Mouse (Mus musculus) naive thymus-derived CD4-positive, alpha-beta T cell, adult 2 months (primary cell): Measurements from ENCODE around the gene Olfr922.

Experiments
- DNase-seq: peaks from one replicate; pipeline ENCODE4 v3.0.0-alpha.2; 2011; ENCODE audit warnings: low read depth

Gene Olfr922

DNA sequence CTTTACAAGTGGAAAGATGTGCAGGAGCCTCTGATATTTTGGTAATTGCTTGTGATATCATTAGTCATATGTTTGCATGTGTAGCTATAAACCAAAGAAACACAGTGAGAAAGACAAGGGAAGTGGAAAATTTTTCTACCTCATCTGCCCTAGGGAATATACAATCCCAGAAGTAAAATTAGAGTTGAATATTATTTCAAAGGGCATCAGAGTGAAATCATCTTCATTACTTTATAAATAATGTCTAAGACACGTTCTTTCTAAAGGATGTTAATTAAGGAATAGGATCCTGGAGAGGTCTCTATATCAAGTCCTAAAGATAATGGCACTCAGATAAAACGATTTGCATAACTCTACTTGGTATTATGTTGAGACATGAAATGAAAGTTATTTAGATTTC is at the start of gene Olfr922:
TSS of gene Olfr922 (plus strand) at position 301 of the 400 bp plus-strand sequence.
- DNase-seq: no peak

DNA sequence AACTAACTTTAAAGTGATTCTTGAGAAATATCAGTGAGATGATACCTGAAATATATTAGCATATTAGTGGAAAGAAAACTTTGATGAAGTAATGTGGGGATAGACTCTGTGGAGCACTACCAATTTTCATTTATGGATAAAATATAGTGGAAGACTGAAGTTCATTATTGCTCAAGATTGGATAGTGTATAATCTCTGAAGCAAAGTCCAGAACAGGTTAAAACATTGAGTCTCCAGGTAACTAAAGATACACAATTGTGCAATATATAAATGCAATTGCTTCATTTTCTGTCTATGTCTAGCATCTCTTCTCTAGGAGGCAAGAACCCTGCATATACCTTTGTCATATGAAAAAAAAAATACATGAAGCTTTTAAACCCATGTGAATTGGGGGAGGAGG is 41.6 kb upstream of the Olfr922 start, which contains the start of gene Olfr921:
TSS of gene Olfr921 (plus strand) at position 301 of the 400 bp plus-strand sequence.
- DNase-seq: no peak

DNA sequence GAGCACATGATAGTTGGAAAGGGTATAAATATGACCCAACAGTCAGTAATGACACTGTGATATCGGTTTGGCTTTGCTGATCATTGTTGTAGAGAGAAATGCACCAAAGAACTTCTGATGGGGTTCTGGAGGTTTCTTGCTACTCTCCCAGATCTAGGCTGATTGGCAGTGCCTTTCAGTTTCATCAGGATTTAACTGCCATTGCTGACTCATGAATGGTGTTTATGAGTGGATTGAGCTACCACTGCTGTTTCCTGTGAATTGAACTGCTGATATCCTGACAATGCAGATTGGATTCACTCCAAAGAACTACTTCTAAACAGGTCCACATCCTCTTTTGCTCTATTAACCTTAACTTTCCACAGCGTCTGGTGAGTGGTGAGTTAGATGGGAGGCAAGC is 21.7 kb upstream of the Olfr922 start:
- no peak for DNase-seq

DNA sequence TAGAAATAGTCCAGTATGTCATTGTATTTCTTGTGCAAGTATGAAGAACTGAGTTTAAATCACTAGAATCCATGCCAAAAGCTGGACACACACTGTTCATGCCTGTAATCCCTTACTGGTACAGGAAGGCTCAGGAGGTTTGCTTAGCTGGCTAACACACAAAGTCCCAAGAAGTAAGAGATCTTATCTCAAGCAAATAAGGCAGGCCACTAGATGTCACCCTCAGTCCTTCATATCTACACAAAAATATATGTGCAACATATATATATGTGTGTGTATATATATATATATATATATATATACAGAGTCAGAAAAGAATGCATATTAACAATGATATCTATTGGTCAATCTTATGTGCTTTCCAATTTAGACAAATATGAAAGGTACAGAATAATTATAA is 8.7 kb upstream of the Olfr922 start:
- no peak for DNase-seq

DNA sequence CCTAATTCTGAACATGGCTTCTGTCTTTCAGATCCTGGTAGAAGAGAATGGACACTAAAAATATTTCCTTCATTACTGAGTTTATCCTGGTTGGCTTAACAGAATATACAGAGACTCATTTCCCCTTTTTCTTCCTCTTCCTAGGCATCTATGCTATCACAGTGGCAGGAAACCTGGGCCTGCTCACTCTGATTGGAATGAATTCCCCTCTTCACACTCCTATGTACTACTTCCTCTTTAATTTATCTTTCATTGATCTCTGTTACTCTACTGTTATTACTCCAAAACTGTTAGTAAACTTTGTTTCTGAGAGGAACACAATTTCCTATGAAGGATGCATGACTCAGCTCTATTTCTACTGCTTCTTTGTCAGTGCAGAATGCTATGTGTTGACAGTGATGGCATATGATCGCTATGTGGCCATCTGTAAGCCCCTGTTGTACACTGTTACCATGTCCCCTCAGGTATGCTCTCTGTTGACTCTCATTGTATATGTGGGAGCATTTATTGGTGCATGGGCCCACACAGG is 1.1 kb downstream of the Olfr922 start:
- no peak for DNase-seq

DNA sequence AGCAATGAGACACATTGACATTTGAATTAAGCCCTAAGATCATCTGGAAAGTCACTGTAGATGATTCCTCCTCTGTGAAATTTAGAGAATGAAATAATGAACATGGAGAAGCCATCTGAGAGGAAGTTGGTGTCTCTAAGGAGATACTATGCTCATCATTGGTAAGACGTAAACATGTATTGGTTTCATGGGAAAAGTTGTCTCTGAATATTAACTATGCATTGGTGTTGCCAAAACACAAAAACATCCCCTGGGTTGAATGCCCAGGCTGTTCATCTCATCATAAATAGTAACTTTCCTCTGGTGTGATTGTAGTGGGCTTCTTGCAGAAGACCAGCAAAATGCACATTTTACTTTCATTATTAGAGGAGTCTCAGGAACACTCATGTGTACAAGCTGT is 11.8 kb downstream of the Olfr922 start, which contains the start of gene Olfr923:
TSS of gene Olfr923 (plus strand) at position 301 of the 400 bp plus-strand sequence.
- DNase-seq: no peak

DNA sequence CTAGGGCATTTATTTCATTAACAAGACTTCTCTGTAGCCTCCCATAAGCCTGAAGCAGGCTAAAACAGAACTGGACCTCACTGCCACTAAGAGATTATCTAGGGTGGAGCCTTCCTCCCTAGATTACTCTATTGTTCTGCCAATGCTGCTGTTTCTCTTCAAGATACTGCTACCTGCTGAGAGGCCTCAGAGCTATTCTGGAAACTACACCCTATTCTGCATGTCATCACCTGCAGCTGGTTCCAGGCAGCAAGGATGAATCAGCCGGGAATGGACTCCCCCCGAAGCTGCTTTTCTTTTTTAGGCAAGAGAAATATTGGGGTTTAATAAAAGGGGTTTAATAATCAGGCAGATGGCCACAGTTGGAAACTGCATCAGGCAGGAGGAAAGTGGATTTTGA is 18.6 kb downstream of the Olfr922 start:
- no peak for DNase-seq

DNA sequence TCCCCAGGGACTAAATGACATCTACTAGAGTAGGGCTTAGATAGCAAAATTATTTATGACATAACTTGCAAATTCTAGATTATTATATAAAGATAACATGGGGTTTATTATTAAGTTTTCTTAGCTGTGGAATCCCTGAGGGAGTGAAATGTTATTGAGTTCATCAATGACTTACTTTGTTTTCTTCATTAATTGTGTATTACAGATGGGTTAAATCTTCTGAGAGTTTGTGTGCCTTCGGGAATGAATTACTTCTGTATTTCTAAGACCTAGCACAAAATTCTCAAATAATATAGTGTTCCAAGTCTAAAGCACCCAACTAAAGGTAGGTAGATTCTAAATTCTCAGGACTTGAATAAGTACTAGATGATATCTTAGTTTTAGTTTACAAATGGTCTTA is 29.7 kb downstream of the Olfr922 start, which contains the start of gene Olfr924:
TSS of gene Olfr924 (plus strand) at position 301 of the 400 bp plus-strand sequence.
- no peak for DNase-seq

DNA sequence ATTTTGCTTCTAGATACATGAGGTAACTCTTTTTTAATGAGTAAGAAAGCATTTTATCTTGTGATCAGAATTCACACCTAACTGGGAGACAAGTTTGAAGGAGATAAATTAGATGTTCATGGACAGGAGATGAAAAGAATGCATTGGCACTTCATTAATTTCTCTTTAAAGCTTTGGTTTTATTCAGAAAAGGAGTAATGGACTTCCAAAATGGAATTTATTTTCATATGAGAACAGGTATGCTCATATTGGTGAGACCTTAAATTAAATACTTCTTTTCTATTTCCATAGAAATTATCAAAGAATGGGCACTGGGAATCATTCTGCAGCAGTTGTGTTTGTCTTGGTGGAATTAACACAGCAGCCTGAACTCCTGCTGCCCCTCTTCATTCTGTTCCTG is 40.3 kb downstream of the Olfr922 start, which contains the start of gene Olfr26:
TSS of gene Olfr26 (plus strand) at position 301 of the 400 bp plus-strand sequence.
- DNase-seq: no peak
